Mouse (Mus musculus) neural tube, postnatal 0 days (tissue): ENCODE results near the gene Ccdc83. TPM values are rescaled to one million over a fixed set of nuclear protein-coding genes. Genes with fewer than 3 reads are reported as not detected.

ENCODE experiments used
- polyA plus RNA-seq: library from polyadenylated mRNA; unstranded; fragments of >200 nt; fragmentation: Nextera tagmentation; extraction: Ambion mirVana; gene quantifications from 2 replicates; pipeline ENCODE4 v1.2.1, GENCODE M21; 2015

Gene Ccdc83
- 0.17 TPM in 1 of 2 replicates, not detected in the other for polyA plus RNA-seq

DNA sequence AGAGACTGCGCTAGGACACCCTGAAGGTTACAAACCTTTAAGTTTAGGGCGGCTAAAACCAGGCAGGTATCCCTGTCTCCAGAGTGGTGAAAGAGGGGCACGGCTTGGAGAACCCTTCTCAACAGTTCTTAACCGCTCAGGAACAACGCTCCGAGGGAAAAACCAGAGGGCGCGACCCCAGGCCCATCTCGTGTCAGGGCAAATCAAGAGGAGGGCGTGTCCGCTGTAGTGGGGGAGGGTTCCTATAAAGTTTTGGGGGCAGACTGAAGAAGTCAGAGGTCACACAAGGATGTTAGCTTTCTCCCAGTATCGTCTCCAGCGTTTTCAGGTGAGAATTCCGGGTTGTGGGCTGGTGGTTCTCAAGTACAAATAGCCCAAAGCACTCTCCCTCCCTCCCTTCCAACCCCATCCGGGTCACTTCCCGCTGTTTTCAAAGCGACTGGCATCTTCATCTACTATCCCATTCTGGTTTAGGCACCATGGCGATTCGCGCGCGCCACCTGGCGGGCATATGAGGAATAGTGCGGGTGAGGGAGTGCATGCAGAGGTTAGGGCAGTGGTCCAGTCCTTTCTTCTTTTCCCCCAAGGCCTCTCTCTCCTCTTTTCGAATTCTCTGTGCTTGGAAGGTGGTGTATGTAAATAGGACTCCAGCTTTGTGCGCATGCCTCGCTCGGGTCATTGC lies at the start of gene Ccdc83:
Gene Ccdc83, minus strand, starts transcription at position 489 of the 682 bp plus-strand sequence.

DNA sequence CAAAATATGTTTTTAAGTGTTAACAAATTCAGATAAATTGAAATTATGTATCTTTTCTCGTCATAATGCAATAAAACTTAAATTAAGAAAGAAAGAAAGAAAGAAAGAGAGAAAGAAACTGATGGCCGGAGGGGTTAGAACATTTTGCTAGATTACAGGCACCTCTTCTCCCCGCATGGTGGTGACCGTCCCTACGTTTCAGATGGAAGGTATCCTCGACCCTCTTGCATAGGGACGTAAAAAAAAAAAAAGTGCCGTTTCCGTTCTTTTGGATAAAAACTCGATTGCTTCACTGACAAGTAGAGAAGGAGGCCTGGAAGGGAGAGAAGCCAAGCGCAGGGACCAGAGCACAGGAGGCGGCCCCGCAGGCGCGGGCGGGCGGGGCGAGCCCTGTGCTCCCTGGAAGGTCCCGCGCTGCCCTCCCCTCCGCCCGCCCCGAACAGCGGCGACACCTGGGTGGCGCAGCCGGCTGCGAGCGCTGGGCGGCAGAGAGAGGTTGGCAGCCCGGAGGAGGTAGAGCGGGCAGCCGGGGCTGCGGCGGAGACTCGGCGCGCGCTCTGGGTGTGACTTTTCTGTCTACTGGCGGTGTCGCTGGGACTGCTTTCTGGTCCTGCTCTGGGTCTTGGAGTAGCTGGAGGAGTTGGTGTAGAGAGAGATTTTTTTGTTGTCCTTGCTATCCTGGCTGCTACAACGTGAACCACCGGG lies 36.5 kb upstream of the Ccdc83 start, which contains the start of gene Sytl2:
Gene Sytl2, plus strand, starts transcription at position 311 of the 705 bp plus-strand sequence.

Other genes with a start within 250 kb of the Ccdc83 start
- gene Picalm, start 135.6 kb downstream of the Ccdc83 start, polyA plus RNA-seq: 27.9 and 35.3 TPM in 2 replicates
- 12.9 and 13.8 TPM in 2 replicates for gene Sytl2, start 36.5 kb upstream of the Ccdc83 start, polyA plus RNA-seq
- 1.2 and 1.4 TPM in 2 replicates for gene Ccdc89, start 160.8 kb upstream of the Ccdc83 start, polyA plus RNA-seq
- 32.5 and 33.2 TPM in 2 replicates for gene Crebzf, start 177.0 kb upstream of the Ccdc83 start, polyA plus RNA-seq
- 144 and 146 TPM in 2 replicates for gene Tmem126a, start 191.5 kb upstream of the Ccdc83 start, polyA plus RNA-seq
- gene Tmem126b, start 210.2 kb upstream of the Ccdc83 start, polyA plus RNA-seq: 35.0 and 36.6 TPM in 2 replicates
- gene Dlg2, start 210.9 kb upstream of the Ccdc83 start, polyA plus RNA-seq: 21.4 and 25.2 TPM in 2 replicates